Mouse (Mus musculus): ENCODE data around the gene Slc25a23.
A peak's percentile ranks its signal among the peaks of the same experiment; 100 is the strongest.

Gene Slc25a23

DNA sequence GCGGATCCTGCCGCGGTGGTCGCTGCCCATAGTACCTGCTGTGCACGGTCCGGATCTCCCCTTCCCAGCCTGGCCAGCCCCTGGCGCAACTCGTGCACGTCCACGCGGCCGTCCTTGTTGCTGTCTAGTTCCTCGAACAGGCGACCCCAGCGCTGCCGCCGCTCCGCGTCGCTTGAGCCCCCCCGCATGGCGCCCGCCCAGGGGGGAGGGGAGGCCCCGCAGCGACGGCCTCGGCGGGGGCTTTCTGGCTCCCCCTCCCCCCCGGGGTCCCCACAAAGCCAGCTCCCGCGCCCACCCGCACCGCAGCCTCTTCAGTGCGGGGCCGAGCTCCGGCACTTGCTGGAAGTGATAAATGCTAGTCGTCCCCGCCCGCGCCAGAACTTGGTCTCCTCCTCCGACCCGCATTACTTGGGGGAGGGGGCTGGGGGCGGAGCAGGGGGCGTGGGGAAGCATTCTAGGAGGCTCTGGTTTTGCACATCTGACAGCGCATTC lies at the start of gene Slc25a23:
Gene Slc25a23 (minus strand): TSS at position 378 of the 492 bp plus-strand sequence.
- DNase-seq (ENCODE audit: low spot score in 2 of 2): peak; percentile 91 to 93

DNA sequence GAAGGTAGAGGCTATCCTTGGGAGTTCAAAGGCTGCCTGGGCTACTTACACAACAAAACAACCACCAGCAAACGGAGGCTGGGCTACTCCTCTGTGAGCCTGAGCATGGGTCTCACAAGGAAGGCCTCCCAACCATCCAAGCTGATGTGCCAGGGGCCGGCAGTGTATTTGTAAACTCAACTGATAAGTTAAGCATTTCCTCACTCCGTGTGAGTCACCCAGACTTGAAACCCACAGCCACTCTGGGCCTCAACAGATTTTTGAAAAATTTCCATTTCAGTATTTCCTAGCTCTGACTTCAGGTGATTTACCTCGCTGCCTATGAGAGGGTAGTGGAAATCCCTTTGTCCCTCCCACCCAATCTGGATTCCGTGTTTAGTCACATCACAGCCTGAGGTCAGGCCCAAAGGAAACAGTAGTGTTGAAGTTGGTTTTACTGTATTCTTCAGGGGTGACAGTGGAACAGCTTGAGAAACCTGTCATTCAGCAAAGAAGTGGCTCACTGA lies 49.1 kb upstream of the Slc25a23 start:
- no peak for DNase-seq (ENCODE audit: low spot score in 2 of 2)

DNA sequence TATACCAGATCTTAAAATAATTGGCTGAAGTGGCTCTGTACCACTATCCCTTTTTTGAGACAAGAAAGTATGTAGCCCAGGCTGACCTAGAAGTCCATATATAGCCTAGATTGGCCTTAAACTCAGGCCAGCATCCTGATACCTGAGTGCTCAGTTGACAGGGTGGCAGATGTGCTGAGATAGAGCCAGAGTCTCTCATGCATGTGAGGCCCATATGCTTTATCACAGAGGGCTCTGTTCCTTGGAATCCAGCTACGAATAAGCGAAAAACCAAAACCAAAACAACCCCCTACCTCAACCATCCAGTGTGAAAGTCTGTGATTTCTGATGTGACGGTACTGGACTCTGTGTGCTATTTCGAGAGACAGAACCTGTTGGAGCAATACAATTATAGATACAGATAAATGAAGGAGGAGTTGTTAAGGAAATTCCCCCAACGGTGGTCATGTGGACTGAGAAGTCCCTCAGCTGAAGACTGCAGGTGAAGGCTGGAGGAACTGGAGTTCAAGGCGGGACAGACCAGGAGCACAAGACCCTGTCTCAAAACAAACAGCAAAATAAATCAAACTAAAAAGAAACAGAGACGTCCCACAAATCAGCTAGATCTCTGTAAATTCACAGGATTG lies 48.5 kb upstream of the Slc25a23 start:
- DNase-seq (ENCODE audit: low spot score in 2 of 2): no peak

DNA sequence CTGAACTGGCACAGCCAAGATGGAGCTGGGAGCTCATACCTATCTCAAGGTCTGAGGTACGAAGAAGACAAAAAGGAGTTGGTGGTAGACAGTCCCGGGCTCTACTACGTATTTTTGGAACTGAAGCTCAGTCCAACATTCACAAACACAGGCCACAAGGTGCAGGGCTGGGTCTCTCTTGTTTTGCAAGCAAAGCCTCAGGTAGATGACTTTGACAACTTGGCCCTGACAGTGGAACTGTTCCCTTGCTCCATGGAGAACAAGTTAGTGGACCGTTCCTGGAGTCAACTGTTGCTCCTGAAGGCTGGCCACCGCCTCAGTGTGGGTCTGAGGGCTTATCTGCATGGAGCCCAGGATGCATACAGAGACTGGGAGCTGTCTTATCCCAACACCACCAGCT lies 47.4 kb upstream of the Slc25a23 start:
- DNase-seq (ENCODE audit: low spot score in 2 of 2): no peak

- DNase-seq (ENCODE audit: low spot score in 2 of 2): no peak
Measured at GRCm38 (mm10) chr17:57106035-57106368, 46.3 kb upstream of the Slc25a23 start.

GRCm38 (mm10) chr17:57105181-57106034 lies 45.7 kb upstream of the Slc25a23 start, which contains the start of gene Tnfsf9:
Gene Tnfsf9, plus strand, starts transcription at chr17:57105325.
- DNase-seq (ENCODE audit: low spot score in 2 of 2): peak in 1 of 2 experiments; percentile 38

DNA sequence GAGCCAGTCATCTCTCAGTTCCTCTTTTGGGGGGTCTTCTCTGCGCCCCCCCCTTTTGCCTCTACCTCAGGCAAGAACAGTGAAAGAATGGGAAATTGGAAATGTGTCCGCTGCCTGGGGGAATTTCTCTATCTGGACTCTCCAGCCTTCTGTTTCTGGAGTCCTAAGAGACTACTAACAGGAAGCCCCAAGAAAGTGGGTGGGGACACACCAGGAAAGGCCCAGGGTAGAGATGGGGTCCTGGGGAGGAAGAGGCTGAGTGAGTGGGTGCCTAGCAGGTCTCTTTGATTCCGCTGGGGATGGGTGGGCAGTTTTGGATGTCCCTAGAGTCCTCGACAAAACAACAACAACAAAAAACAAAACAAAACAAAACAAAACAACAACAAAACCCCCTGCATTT lies 44.8 kb upstream of the Slc25a23 start:
- no peak for DNase-seq (ENCODE audit: low spot score in 2 of 2)

DNA sequence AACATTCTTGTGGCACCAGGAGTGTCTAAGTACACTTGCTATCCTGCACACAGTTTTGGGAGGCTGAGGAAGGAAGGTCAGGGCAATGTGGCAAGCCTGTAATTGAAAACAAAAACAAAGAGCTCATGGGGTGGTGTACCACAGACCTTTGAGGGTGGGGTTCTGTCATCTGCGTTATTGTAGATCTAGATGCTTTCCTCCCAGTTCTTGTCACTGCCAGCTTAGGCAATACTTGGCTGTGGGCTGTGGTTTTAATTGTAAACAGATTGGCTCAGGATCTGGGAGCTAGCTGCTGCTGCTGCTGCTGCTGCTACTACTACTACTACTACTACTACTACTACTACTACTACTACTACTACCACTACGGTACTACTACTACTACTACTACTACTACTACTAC lies 42.6 kb upstream of the Slc25a23 start:
- no peak for DNase-seq (ENCODE audit: low spot score in 2 of 2)

DNA sequence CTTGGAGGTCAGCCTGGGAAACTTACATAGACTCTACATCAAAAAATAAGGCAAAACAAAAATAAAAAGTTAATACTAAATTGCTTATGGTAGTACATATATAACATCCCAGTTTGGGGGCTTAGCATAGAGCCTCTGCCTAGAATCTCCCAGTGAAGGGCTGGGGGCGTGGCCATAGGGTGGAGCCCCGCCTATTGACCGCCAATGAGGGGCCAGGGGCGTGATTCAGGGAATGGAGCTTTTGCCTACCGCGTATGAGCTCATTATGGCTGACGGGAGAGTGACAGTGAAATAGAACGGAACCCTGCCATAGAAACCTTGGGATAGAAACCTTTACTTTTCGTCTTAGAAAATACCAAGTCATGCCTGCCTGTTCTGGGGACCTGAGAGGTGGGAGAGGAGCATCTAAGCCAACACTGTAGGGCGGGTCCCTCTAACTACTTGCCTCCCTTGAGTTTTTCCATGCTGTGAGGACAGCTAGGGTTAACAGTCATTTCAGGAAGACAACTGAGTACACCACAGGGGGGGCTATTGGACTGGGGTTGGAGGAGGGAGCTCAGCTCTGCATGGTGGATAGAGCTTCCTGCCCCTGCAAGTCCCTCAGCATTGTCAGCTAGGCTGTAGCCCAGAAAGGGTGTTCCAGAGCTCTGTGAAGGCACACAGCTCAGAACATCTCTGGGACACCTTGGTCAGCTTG lies 40.1 kb upstream of the Slc25a23 start:
- no peak for DNase-seq (ENCODE audit: low spot score in 2 of 2)

DNA sequence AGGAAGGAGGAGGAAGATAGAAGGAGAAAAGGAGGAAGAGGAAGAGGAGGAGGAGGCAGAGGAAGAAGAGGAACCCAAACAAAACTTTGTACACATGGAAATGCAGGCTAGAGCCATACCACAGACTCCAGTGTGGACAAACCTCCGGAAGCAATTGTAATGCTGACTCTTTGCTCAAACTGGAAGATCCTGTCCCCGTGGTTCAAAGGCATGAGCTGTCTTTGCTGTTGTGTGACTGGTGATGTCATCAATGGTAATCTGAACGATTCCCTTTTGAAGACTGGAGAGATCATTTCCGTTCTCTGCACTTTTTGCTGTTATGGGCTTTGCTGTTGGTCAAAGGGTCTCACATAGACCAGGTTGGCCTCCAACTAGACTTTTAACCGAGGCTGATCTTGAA lies 38.7 kb upstream of the Slc25a23 start:
- DNase-seq (ENCODE audit: low spot score in 2 of 2): no peak

GRCm38 (mm10) chr17:57096623-57096920 lies 36.9 kb upstream of the Slc25a23 start:
- DNase-seq (ENCODE audit: low spot score in 2 of 2): peak; percentile 81 to 91

- no peak for DNase-seq (ENCODE audit: low spot score in 2 of 2)
Measured at GRCm38 (mm10) chr17:57095855-57096622, 36.4 kb upstream of the Slc25a23 start.

- DNase-seq (ENCODE audit: low spot score in 2 of 2): no peak
Measured at GRCm38 (mm10) chr17:57094222-57094621, 34.6 kb upstream of the Slc25a23 start.

GRCm38 (mm10) chr17:57087049-57087832 lies 27.6 kb upstream of the Slc25a23 start, which contains the start of gene Tubb4a:
Gene Tubb4a, minus strand, starts transcription at chr17:57087782.
- peak; percentile 93 to 94 for DNase-seq (ENCODE audit: low spot score in 2 of 2)

- peak; percentile 54 to 57 for DNase-seq (ENCODE audit: low spot score in 2 of 2)
Measured at GRCm38 (mm10) chr17:57085970-57086757, 26.5 kb upstream of the Slc25a23 start.

- no peak for DNase-seq (ENCODE audit: low spot score in 2 of 2)
Measured at GRCm38 (mm10) chr17:57082481-57082880, 22.8 kb upstream of the Slc25a23 start.

DNA sequence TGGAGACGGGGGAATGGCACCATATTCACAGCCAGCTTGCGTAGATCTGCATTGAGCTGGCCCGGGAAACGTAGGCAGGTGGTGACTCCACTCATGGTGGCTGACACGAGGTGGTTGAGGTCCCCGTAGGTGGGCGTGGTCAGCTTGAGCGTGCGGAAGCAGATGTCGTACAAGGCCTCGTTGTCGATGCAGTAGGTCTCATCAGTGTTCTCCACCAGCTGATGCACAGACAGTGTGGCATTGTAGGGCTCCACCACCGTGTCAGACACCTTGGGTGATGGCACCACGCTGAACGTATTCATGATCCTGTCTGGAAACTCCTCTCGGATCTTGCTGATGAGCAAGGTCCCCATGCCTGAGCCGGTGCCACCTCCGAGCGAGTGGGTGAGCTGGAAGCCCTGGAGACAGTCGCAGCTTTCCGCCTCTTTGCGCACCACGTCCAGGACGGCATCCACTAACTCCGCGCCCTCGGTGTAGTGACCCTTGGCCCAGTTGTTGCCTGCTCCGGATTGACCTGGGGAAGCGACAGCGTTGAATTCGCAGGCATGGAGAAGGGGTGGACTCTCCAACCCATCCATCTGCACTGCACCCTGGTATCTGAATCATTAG lies 21.7 kb upstream of the Slc25a23 start:
- no peak for DNase-seq (ENCODE audit: low spot score in 2 of 2)

DNA sequence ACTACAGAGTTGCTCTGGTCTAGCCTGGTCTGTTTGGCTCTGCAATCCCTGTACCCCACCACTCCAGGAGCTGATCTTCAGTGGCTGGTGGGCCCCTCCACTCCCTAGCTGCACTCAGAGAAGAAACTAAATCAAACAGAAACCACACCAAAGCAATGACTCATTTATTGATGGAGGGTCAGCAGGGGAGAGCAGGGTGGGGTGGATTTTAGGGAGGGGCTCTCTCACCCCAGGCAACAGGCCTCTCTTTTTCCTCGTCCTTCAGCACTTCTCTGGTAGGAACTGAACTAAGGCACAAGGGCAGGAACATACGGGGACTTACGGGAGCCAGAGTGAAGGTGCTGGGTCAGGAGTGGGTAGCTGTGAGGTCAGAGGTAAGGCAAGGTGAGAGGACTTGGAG lies 20.3 kb upstream of the Slc25a23 start:
- DNase-seq (ENCODE audit: low spot score in 2 of 2): no peak

DNA sequence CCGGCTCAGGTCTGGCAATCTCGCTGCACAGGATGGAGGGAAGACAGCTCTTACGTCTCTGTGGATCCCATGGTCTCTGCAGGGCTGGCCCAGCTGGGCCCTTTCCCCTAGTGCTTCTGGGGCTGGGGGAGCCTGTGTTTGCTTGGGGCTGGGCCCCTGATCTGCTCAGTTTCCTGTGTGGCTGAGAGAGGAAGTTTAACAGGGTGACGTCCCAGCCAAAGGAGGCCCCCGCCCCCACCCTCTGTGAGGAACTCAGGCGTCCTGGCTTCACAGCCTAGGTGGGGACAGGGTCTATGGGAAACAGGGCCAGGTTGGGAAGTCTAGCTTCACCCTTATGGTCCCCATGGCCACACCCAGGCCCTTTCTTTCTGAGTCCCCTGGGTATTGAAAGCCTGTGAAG lies 18.7 kb upstream of the Slc25a23 start, which contains the start of gene Dennd1c:
Gene Dennd1c (minus strand): TSS at position 179 of the 400 bp plus-strand sequence.
- no peak for DNase-seq (ENCODE audit: low spot score in 2 of 2)
